Mouse (Mus musculus): Measurements from ENCODE around the gene Ak6.

Gene Ak6

DNA sequence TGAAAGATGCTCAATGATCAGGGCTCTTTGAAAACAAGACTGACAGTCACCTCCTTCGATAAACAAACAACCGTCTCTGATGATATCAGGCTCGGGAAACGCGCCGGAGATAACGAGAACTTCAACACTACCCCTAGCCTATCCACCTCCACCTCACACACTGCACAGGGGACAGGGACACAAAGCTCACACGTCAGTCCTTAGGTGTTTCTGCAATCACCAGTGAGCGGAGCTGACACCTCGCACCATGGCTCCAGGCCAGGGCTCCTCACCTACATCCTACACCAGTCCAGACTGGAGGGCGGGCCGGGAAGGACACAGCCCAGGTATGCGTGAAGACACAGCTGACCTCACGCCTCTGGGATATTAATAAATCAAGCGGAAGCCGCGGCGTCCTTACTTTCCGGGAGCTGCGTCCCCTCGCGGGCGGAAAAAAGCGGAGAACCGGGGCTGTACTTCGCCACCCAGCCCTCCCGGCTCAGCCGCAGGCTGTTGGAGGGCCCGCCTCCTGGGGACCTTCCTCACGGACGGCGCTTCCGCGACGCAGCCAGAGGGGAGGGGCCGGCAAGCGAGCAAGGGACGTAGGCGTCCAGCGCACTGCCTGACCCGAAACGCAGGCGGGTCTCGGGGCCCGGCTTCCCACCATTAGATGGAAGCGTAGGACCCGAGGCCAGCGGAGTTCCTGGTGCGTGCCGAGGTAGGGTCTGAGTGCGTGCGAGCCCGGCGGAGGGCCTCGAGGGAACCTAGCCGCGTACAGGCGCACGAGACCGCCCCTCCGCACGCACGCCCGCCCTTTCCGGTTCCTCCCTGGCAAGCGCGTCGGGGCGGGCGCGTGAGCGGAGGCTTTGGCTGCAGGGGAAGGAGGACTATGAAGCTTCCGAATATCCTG is at the start of gene Ak6, which contains the start of gene Rad17:
TSS of gene Ak6 (plus strand) at position 430 of the 889 bp plus-strand sequence.
TSS of gene Rad17 (minus strand) at position 502 of the 889 bp plus-strand sequence.
- DNase-seq (ENCODE audit: low read depth, low spot score): peak; percentile 92

- no peak for DNase-seq (ENCODE audit: low read depth, low spot score)
These were observed 49.7 kb upstream of the Ak6 start for GRCm38 (mm10) chr13:100601034-100601433.

GRCm38 (mm10) chr13:100602239-100602902 is 48.4 kb upstream of the Ak6 start:
- no peak for DNase-seq (ENCODE audit: low read depth, low spot score)

- no peak for DNase-seq (ENCODE audit: low read depth, low spot score)
These were observed 47.6 kb upstream of the Ak6 start for GRCm38 (mm10) chr13:100603031-100603737.

DNA sequence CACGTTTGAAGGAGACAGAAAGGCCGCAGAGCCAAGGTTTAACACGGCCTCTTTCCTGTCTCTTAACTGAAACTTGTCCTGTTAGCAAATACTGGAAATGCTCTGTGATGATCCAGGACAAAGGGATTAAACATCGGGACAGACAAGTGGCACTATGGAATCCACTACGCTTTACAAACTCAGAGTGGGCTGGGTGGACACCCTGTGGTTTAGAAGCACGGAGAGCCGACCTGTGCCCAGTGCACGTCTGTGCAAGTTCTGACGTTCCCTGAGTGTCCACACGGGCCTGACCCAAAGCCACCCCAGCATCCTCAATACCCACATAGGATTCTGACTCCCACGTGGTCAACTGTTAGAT is 47.1 kb upstream of the Ak6 start:
- DNase-seq (ENCODE audit: low read depth, low spot score): no peak

- DNase-seq (ENCODE audit: low read depth, low spot score): no peak
These were observed 44.9 kb upstream of the Ak6 start for GRCm38 (mm10) chr13:100605845-100606244.

GRCm38 (mm10) chr13:100607756-100608155 is 43.0 kb upstream of the Ak6 start:
- no peak for DNase-seq (ENCODE audit: low read depth, low spot score)

DNA sequence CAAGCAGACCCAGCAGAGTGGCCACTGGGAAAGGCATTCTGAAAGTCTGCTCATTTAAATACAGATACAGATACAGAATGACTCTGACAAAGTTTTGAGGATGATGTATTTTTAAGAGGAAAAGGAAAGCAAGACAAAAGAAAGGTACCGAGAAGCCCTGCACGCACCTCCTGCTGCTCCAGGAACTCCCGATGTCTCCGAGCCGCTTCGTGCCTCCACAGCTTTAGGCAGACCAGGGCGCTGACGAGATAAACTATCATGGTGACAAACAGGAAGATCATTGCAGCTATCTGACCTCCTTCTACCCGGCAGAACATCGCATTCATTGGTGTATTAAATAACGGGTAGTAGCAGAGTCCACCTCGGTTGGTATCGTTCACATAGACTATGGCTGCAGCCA is 39.5 kb upstream of the Ak6 start:
- DNase-seq (ENCODE audit: low read depth, low spot score): no peak

GRCm38 (mm10) chr13:100612251-100612650 is 38.5 kb upstream of the Ak6 start:
- no peak for DNase-seq (ENCODE audit: low read depth, low spot score)

DNA sequence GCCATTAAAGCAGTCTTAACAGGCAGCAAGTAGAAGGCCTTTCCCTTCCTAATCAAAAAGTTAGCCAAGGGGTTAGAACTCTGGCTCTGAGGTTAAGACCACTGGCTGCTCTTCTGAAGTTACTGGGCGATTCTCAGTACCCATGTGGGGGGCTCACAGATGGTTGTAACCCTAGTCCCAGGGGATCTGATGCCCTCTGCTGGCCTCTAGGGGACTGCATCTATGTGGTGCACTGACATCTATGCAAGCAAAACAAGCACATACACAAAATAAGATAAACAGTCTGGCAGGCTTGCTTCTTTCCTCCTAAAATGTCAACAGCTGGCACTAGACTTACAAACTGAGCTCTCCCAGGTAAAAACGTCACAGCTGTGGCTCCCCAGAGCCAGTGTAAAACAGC is 37.9 kb upstream of the Ak6 start:
- no peak for DNase-seq (ENCODE audit: low read depth, low spot score)

DNA sequence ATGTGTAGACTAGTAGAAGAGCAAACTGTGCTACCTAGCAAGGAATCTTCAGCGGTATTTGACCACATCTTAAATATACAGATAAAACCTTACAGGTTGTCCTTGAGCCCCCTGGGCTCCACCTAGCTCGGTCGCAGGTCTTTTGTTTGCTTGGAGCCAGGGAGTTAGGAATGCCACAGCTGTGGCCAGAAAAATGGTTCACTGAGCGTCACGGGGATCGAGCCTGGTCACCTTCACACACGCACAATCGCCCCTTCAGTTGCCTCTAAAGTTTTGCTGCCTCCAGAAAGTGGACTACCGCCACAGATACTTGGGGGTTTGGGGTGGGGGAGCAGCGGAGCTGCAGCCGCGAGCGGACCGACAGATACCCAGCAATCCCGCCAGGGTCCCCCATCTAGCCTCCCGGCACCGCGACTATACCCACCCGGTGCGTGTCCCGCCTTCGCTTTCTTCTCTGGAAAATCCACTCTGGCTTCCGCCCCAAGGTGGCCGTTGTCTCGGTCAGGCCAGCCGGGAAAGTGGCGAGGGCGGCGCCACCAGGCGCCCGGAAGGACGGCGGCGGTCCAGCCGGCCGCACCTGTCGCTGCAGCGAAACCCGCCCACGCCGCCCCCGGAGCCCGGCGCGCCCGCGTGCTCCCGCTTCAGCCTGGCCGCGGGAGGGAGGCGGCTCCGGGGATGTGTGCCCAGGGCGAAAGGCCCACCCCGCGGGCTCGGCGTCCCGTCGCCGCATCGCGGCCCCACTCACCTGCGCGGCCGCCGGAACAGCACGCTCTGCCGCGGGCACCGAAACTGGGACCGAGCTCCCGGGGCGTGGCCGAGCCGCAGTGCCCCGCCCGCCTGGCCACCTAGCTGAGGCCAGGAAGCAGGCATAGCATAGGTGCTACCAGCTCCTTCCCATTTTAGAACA is 34.3 kb upstream of the Ak6 start, which contains the start of gene Marveld2:
TSS of gene Marveld2 (minus strand) at position 791 of the 907 bp plus-strand sequence.
- DNase-seq (ENCODE audit: low read depth, low spot score): no peak

GRCm38 (mm10) chr13:100617583-100617982 is 33.2 kb upstream of the Ak6 start:
- DNase-seq (ENCODE audit: low read depth, low spot score): no peak

- no peak for DNase-seq (ENCODE audit: low read depth, low spot score)
These were observed 28.5 kb upstream of the Ak6 start for GRCm38 (mm10) chr13:100622241-100622640.

DNA sequence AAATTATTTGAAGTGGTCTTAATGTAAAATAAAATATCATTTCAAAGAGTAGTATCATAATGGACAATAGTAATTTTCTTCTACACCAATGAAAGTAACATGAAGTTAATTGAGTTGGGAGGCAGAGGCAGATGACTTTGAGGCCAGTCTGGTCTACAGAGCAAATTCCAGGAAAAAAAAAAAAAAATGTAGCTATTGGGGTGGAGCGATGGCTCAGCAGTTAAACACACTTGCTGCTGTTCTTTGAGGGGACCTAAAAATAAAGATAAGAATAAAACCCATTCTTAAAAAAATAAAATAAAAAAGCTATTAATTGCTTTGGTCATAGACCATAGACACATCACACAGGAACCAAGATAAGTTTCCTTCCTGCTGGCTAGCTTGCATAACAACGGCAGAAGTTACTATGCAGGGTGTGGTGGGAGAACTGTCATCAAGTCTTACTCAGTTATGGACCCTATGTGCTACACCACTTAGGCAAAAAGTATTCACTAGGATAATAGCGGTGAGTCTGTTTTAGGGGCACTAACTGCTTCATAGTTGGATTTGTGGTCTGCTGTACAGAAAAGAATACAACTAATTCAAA is 16.6 kb upstream of the Ak6 start:
- DNase-seq (ENCODE audit: low read depth, low spot score): no peak

DNA sequence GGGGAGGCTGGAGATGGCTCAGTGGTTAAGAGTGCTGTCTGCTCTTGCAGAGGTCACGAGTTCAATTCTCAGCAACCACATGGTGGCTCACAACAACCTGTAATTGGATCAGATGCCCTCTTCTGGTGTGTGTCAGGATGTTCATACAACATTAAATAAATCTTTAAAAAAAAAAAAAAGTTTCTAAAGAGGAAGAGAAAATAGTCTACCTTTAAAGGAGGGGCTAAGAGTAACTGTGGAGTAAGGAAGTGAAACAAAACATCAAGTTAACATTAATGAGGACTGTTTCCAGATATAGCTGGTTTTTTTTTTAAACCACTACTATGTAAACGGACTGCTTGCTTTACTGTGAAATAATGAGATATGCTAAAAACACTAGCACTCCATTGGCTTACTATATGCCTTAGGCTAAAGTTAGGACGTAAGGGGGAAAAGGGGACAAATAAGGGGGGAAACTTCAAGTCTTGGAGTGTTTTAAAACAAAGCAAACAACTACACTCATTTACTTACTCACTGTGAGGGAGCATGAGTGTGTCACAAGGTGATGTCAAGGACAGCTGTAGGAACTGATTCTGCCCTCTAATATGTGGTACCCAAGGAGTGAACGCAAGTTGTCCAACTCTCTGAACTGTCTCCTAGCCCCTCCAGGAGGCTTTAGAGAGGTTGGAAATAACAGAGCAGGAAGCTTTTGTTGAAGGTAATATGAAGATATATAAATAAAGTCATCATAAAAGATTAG is 8.1 kb upstream of the Ak6 start:
- no peak for DNase-seq (ENCODE audit: low read depth, low spot score)

GRCm38 (mm10) chr13:100648223-100648622 is 2.6 kb upstream of the Ak6 start:
- DNase-seq (ENCODE audit: low read depth, low spot score): no peak

GRCm38 (mm10) chr13:100651439-100652186 is 834 bp downstream of the Ak6 start, which contains the start of gene Taf9:
Taf9 (plus strand) TSS chr13:100651579.
- DNase-seq (ENCODE audit: low read depth, low spot score): no peak

DNA sequence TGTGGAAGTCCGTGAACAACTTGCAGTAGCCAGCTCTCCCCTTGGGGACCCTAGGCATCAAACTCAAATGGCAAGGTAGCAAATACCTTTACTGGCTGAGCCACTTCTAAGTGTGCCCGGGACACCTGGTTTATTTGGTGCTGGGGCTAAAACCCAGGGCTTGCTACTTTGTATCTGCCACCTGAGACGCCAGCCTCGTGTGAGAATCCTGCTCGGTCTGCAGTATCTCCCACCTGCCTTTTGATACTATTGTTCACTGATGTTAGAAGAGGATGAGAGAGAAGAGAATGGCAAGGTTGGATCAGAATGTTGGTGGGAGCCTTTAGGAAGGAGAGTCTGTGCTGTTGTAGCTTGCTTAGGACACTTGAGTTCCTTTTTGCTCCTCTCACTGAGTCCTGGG is 7.3 kb downstream of the Ak6 start:
- DNase-seq (ENCODE audit: low read depth, low spot score): no peak

DNA sequence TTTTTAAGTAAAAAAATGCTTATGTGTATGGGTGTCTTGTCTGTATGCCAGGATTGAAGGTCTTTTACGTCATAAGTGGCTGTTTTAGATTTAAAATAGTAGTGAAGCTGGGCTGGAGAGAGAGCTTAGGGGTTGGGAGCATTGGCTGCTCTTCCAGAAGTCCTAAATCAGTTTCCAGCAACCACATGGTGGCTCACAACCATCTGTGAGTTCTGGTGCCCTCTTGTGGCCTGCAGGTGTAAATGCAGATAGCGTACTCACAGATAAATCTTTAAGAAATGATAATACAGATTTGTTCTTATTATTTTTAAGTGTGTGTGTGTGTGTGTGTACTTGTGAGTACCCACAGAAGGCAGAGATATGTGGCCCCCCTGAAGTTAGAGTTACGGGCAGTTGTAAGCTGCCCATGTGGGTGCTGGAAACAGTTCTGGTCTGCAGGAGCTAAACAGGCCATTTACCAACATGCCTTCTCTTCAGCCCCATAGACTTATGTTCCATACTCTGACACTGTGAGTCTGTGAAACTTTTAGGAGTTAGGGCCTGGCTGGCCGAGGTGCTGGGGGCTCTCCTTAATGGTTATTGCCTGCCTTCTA is 9.2 kb downstream of the Ak6 start:
- peak; percentile 65 for DNase-seq (ENCODE audit: low read depth, low spot score)

Data from skeletal muscle tissue, adult 2 months (tissue).